Mouse (Mus musculus) adrenal gland, postnatal 36 days (tissue): ENCODE data around the gene Dnaic2. TPM values are rescaled to one million over a fixed set of nuclear protein-coding genes. Genes with fewer than 3 reads are reported as not detected.

ENCODE experiments used
- DNase-seq, 2 experiments: peaks; one replicate each; pipeline ENCODE4 v3.0.0; 2021; ENCODE audit warnings: mixed read lengths in 1 of 2
- total RNA-seq, 2 experiments: library from RNA; stranded (reverse); gene quantifications; 2 replicates each; pipeline ENCODE4 v1.2.3; 2021

Dnaic2 gene
- total RNA-seq, 2 experiments from 2014 or later: 0.23 to 0.36 TPM

DNA sequence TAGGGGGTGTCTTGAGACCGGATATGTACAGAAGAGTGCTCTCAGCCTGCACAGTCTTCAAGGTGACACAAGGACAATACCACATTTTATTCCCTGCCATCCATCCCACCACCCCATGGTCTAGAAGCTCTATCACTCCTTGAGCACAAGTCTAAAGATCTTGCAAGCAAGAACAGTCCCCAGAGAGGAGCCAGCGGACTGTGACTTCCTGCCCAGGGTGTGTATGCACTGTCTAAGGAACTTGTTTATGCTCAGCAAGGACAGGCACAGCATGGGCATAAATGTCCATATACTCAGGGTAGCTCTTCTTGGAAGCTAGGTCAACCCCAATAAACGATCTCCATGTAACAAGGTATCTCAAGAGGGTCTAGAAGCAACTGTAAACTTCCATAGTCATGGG lies 70.8 kb downstream of the Dnaic2 start:
- no peak for DNase-seq

DNA sequence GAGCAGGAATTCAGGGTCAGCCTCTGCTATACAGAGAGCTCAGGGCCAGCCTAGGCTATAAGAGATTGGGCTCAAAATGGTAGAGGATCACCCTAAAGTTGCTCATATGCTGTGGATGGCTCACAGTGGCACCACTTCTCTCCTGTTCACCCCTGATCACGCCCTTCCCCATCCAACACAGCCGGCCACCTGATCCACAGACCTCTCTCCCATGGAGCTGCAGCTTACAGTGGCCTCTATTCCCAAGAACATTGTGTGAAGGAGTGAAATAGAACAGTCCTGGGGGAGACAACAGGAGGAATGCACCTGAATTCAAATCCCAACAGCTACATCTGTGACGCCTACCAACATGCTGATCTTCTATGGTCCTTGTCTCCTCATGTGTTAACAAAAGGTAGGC lies 71.4 kb downstream of the Dnaic2 start, which contains the start of gene Gpr142:
Gpr142 (plus strand) TSS at position 301 of the 400 bp plus-strand sequence.
- no peak for DNase-seq

DNA sequence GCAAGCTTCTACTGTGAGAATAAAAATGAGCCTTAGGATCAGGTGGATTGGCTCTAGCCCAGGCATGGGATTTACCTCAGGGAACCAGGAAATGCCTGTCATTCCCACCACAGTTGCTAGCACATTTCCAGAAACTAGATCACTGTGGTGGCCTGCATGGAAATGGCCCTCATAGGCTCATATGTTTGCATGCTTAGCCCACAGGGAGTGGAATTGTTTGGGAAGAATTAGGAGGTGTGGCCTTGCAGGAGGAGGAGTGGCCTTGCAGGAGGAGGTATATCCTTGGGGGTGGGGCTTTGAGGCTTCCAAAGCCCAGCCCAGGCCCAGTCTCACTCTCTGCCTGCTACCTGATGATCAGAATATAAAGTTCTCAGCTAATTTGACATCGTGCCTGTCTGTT lies 74.7 kb downstream of the Dnaic2 start:
- no peak for DNase-seq

DNA sequence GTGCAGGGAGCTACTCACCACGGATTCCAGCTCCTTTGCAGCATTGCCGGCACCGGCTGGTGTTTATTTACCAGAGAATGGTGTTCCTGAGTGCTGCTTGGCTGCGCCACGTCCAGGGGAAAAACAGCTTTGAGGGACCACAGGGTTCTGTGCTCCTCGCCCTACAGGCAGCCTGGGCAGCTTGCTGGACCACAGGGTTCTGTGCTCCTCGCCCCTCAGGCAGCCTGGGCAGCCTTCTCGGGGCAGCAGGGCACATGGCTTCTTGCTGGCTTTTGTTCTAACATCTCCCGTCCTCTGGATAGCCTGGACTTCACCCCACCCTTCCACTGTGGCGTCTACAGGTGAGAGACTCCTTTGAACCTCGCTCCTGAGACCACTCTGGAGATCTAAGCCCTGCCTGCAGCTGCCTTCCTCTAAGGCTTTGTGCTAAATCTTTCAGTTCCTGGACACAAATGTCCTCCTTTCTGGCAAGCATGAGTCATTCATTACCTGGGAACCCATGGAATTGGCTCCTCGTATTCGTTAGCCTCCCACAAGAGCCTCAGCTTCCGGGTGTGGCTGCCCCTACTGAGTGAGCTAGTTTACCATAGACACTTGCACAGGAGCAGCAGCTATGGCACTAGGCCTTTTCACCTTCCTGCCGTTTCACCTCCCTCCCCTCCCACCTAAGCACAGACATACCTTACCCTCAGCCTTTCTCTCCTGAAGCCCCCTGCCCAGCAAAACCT lies 75.5 kb downstream of the Dnaic2 start:
- DNase-seq: no peak

DNA sequence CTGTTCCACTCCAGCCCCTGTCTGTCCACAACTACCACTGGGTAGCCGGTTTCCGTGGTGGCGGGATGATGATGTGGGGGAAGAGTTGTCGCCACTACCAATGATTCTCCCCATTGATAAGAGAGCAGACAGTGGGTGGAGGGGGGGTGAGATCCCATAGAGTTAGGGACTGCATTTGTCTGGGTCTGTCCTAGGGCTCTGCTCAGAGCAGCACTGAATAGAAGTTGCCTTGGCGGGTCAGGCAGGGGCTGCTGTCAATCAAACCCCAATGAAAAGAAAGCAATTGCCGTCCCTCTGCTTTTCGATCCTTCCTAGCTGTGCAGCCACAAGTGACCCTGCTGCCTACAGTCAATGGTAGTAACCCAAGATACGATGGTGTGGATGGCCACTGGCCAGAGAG lies 76.8 kb downstream of the Dnaic2 start:
- no peak for DNase-seq

DNA sequence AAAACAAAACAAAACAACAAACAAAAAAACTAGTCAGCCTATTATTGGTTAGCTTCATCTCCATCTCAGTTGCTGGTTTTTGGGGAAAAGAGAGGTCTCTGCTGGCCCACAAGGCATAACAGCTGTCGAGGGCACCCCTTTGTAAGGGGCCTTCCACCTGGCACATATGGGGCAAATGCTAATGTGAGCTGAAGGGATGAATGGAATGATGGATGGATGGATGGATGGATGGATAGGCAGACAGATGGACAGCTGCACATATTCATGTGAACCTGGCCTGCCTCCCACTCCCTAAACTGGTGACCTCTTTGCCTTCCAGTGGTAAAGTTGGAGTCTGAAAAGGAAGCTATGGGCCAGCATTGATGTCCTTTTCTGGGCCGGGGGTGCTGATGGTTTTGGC lies 79.8 kb downstream of the Dnaic2 start:
- no peak for DNase-seq

Other genes with a start within 250 kb of the Dnaic2 start
- 1,000 to 10,000 TPM; 1,120 to 1,187 TPM for gene Rpl38, start 58.9 kb upstream of the Dnaic2 start, total RNA-seq
- gene Ttyh2, start 52.0 kb upstream of the Dnaic2 start, total RNA-seq: 100 to 1,000 TPM in 1 of 2 experiments, 10 to 100 TPM in 1; 64.3 to 124 TPM
- under 1 TPM; 0.63 TPM for gene Kif19a, start 38.0 kb downstream of the Dnaic2 start, total RNA-seq
- not detected for gene Btbd17, start 68.5 kb downstream of the Dnaic2 start, total RNA-seq
- not detected for gene Gpr142, start 71.5 kb downstream of the Dnaic2 start, total RNA-seq
- 1 to 10 TPM; 6.9 to 8.8 TPM for gene Gprc5c, start 123.7 kb downstream of the Dnaic2 start, total RNA-seq
- gene Cd300a, start 162.6 kb downstream of the Dnaic2 start, total RNA-seq: 1 to 10 TPM; 1.4 to 2.4 TPM
- 1 to 10 TPM in 1 of 2 experiments, under 1 TPM in 1; 0.89 to 1.5 TPM for gene Cd300lb, start 207.0 kb downstream of the Dnaic2 start, total RNA-seq
- not detected for gene Cd300c, start 241.7 kb downstream of the Dnaic2 start, total RNA-seq